Mouse (Mus musculus) liver, adult 2 months (tissue): ENCODE data around the gene Nlrp10. TPM values are rescaled to one million over a fixed set of nuclear protein-coding genes. Genes with fewer than 3 reads are reported as not detected.
A peak's percentile ranks its signal among the peaks of the same experiment; 100 is the strongest.

Source experiments
- DNase-seq: peaks from one replicate; pipeline ENCODE4 v3.0.0-alpha.2; 2011; ENCODE audit warnings: low read depth, low spot score; ENCODE audit errors: extremely low read depth
- H3K27ac ChIP-seq: fragments of 200-500 bp; replicated peaks from 2 replicates; pipeline ENCODE4 v1.5.1; 2012; ENCODE audit warnings: low read depth, mild to moderate bottlenecking, control low read depth, inconsistent platforms, low read length; ENCODE audit not compliant: insufficient read depth
- H3K27me3 ChIP-seq: fragments of 200-500 bp; 2 replicates; pipeline ENCODE4 v1.6.1; 2012; ENCODE audit warnings: mild to moderate bottlenecking, moderate library complexity, low read length, inconsistent platforms; ENCODE audit not compliant: control insufficient read depth, insufficient read depth
- H3K36me3 ChIP-seq: fragments of 200-500 bp; 2 replicates; pipeline ENCODE4 v1.6.1; 2012; ENCODE audit warnings: low read length, inconsistent platforms; ENCODE audit not compliant: control insufficient read depth, insufficient read depth
- H3K4me1 ChIP-seq: fragments of 200-500 bp; 2 replicates; pipeline ENCODE4 v1.6.1; 2011; ENCODE audit warnings: low read length; ENCODE audit not compliant: control insufficient read depth, insufficient read depth
- H3K4me3 ChIP-seq: fragments of 200-500 bp; 2 replicates; pipeline ENCODE4 v1.5.1; 2011; ENCODE audit warnings: low read depth, mild to moderate bottlenecking, control low read depth, low read length, moderate library complexity; ENCODE audit not compliant: insufficient read depth
- H3K79me2 ChIP-seq: fragments of 200-500 bp; 2 replicates; pipeline ENCODE4 v1.6.1; 2012; ENCODE audit warnings: inconsistent platforms, mild to moderate bottlenecking, low read length, moderate library complexity; ENCODE audit not compliant: control insufficient read depth, insufficient read depth
- H3K9ac ChIP-seq: fragments of 200-500 bp; 2 replicates; pipeline ENCODE4 v1.6.1; 2012; ENCODE audit warnings: low read depth, mild to moderate bottlenecking, control low read depth, inconsistent platforms, low read length
- CTCF ChIP-seq: fragments of 200-500 bp; IDR thresholded peaks from 2 replicates; pipeline ENCODE4 v1.5.1; 2011; ENCODE audit warnings: low read depth, low read length, control low read depth
- POLR2A ChIP-seq: fragments of 200-500 bp; IDR thresholded peaks from 2 replicates; pipeline ENCODE4 v1.6.1; 2011; ENCODE audit warnings: low read length, control low read depth; ENCODE audit not compliant: insufficient read depth; ENCODE audit errors: extremely low read depth
- WGBS: fragments of 180-500 bp; shearing (Covaris S2); methylation state at CpG from one replicate; pipeline ENCODE4 v1.1.7; 2018; 5-methylcytosine and 5-hydroxymethylcytosine counted together
- polyA plus RNA-seq: library from polyadenylated mRNA; depleted of rRNA; stranded (reverse); fragments of >200 nt; gene quantifications from 2 replicates; pipeline ENCODE4 v1.2.3, GENCODE M21; 2012
- total RNA-seq: library from RNA; depleted of rRNA; stranded (reverse); fragments of >200 nt; gene quantifications from 2 replicates; pipeline ENCODE4 v1.2.3, GENCODE M21; 2014

Nlrp10 gene
- total and polyA plus RNA-seq, 2 experiments: 0.09 TPM; not detected in 1

- WGBS: 46% methylated on average over 4 of the region's 4 CpGs
- Histone ChIP-seq H3K27me3 (no peaks in the 10 kb centered on the region; the same call in 1 of the 2 replicates), H3K4me3 (no peak overlapping the region), H3K4me1 (no peaks in the 10 kb centered on the region), H3K9ac (no peak overlapping the region), H3K36me3 (no peaks in the 10 kb centered on the region), H3K79me2 (no peaks in the 10 kb centered on the region), H3K27ac (no peak overlapping the region)
- DNase-seq: peak; percentile 32
- TF ChIP-seq POLR2A (no peak), CTCF (peak; percentile 39; the same call in 1 of the 2 replicates)
Observed at GRCm38 (mm10) chr7:108954185-108954584, 24.2 kb upstream of the Nlrp10 start.

- H3K79me2 ChIP-seq: no peaks in the 10 kb centered on the region
- WGBS: 75% methylated on average over 6 of the region's 6 CpGs
- H3K9ac ChIP-seq: no peak overlapping the region
- no peak overlapping the region for H3K4me3 ChIP-seq
- DNase-seq: no peak
- no peaks in the 10 kb centered on the region for H3K4me1 ChIP-seq
- TF ChIP-seq POLR2A (no peak), CTCF (no peak)
- H3K36me3 ChIP-seq: no peaks in the 10 kb centered on the region
- no peak overlapping the region for H3K27ac ChIP-seq
- H3K27me3 ChIP-seq: no peaks in the 10 kb centered on the region; the same call in 1 of the 2 replicates
Observed at GRCm38 (mm10) chr7:108952801-108953200, 22.8 kb upstream of the Nlrp10 start.

DNA sequence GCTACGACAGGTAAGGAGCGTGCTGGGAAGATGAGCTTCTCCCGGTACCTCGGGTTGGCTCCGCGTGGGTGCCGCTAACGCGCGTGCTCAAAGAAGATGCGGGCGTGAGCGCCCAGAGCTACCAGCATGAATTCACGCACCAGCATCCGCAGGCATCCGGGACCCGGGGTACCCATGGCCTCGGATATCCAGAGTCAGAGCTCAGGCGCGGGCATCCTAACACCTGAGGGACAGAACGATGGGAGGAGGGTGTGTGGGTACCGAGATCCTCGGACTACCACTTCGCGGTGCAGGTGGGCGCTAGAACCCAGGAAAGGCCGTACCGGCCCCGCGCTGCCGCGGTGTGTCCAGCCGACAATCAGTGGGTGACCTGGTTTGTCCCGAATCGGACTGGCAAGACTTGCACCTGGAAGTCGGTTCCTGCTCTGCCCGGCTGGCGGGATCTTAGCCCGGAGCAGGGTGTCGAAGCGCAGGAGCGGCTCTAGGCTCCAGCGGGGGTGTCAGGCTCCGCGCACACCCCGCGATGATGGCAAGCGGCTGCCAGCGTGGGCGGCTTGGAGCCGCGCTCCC, 20.9 kb upstream of the Nlrp10 start:
- no peak for TF ChIP-seq POLR2A
- TF ChIP-seq CTCF: no peak
- no peak overlapping the region for H3K27ac ChIP-seq
- no peak for DNase-seq
- 3% methylated on average over 52 of the region's 52 CpGs for WGBS
- H3K4me3 ChIP-seq: peak overlapping the region; percentile 14; the same call in 1 of the 2 replicates
- H3K4me1 ChIP-seq: no peaks in the 10 kb centered on the region
- H3K36me3 ChIP-seq: no peaks in the 10 kb centered on the region
- H3K27me3 ChIP-seq: no peaks in the 10 kb centered on the region; the same call in 1 of the 2 replicates
- no peaks in the 10 kb centered on the region for H3K79me2 ChIP-seq
- no peak overlapping the region for H3K9ac ChIP-seq

DNA sequence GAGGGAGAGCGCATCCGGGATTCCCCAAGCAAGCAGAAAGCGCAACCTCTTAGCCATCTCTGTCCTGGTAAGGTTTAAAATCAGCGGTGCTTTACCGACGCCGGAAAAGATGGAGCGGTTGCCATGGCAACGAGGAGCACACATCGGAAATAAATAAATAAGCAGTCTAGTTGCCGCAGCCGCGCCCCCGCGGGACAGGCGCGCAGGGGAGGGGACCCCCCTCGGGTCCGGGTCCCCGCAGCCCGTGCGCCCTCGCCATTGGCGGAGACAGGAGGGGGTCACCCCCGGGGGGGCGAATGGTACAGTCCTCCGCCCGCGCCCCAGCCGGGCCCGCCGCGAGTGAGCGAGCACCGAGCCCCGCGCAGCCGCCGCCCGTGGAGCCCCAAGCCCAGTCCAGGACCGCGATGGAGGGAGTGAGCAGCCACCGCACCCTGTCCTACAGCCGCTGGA, 20.4 kb upstream of the Nlrp10 start, which contains the start of gene Tub:
Tub (plus strand) TSS at position 27 of the 450 bp plus-strand sequence.
- no peaks in the 10 kb centered on the region for H3K79me2 ChIP-seq
- no peak for DNase-seq
- TF ChIP-seq CTCF (no peak), POLR2A (no peak)
- WGBS: 3% methylated on average over 38 of the region's 44 CpGs
- no peak within 1 kb of the TSS for H3K9ac ChIP-seq
- no peaks in the 10 kb centered on the region for H3K4me1 ChIP-seq
- H3K27ac ChIP-seq: no peak within 1 kb of the TSS
- peak within 1 kb of the TSS; percentile 14; the same call in 1 of the 2 replicates for H3K4me3 ChIP-seq
- no peaks in the 10 kb centered on the region; the same call in 1 of the 2 replicates for H3K27me3 ChIP-seq
- H3K36me3 ChIP-seq: no peaks in the 10 kb centered on the region

DNA sequence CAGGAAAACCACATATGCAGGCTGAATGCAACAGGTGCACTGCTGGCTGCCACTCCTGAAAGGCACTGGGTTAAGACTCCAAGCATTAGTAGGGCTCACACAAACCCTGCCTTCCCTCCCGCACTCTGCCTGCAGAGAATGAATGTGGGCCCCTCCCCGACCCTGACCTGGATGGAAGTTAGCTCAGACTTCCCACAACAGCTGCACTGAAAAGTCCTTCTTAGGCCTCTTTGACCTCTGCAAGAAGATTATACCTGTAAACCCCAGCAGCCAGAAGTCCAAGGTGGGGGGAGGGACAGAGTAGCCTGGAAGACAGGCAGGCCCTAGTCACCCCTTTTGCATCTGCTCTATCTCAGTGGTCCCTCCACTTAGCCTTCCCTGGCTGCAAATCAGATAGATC, 19.3 kb upstream of the Nlrp10 start:
- Histone ChIP-seq H3K9ac (no peak overlapping the region), H3K27ac (no peak overlapping the region), H3K27me3 (no peaks in the 10 kb centered on the region; the same call in 1 of the 2 replicates), H3K4me3 (no peak overlapping the region), H3K4me1 (no peaks in the 10 kb centered on the region), H3K79me2 (no peaks in the 10 kb centered on the region), H3K36me3 (peaks cover 3% of the 10 kb centered on the region; the same call in 1 of the 2 replicates)
- TF ChIP-seq CTCF (no peak), POLR2A (no peak)
- 50% methylated on average over 2 of the region's 2 CpGs for WGBS
- DNase-seq: no peak

DNA sequence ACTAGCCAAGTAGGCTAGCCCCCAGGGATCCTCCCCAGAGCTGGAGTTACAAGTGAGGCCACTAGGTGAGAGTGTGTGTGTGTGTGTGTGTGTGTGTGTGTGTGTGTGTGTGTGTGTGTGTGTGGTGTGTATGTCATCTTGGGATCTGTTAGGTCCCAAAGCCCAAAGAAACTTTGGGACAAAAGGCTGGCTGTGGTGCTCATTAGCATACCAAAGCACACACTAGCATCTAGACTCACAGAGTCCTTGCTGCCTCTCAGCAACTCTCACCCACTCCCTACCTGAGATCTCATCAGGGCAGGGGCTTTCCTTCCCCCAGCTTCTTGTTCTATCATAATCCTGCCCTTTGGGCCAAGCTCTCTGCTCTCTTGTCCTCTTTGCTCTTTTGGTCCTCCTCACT, 18.6 kb upstream of the Nlrp10 start:
- no peaks in the 10 kb centered on the region; the same call in 1 of the 2 replicates for H3K27me3 ChIP-seq
- no peak for DNase-seq

More for the DNA sequence above, 18.6 kb upstream of the Nlrp10 start:
- Histone ChIP-seq H3K4me3 (no peak overlapping the region), H3K36me3 (peaks cover 3% of the 10 kb centered on the region; the same call in 1 of the 2 replicates), H3K4me1 (no peaks in the 10 kb centered on the region), H3K9ac (no peak overlapping the region), H3K79me2 (no peaks in the 10 kb centered on the region), H3K27ac (no peak overlapping the region)
- TF ChIP-seq CTCF (no peak), POLR2A (no peak)
